Mouse (Mus musculus) T-cell, adult 66 days (primary cell): ENCODE results near the gene Tmub1. TPM values are rescaled to one million over a fixed set of nuclear protein-coding genes. Genes with fewer than 3 reads are reported as not detected.

Source experiments
- total RNA-seq, 2 experiments: library from RNA; stranded (reverse); gene quantifications; 3 replicates in 1 of 2; 4 replicates in 1 of 2; pipeline ENCODE4 v1.2.4; 2023

The Tmub1 gene
- 10 to 100 TPM; 26.0 to 28.0 TPM for total RNA-seq

GRCm38 (mm10) chr5:24447624-24448298 is at the start of gene Tmub1:
Gene Tmub1, minus strand, starts transcription at chr5:24447854.

GRCm38 (mm10) chr5:24452030-24452690 is 4.5 kb upstream of the Tmub1 start, which contains the start of gene Agap3:
Gene Agap3, plus strand, starts transcription at chr5:24452177.

GRCm38 (mm10) chr5:24444746-24445427 is 2.8 kb downstream of the Tmub1 start, which contains the start of gene Fastk:
Gene Fastk, minus strand, starts transcription at chr5:24445287.

GRCm38 (mm10) chr5:24423129-24424003 is 24.3 kb downstream of the Tmub1 start, which contains the start of the genes Cdk5 and Slc4a2:
Gene Cdk5, minus strand, starts transcription at chr5:24423530.
Gene Slc4a2, plus strand, starts transcription at chr5:24423837.

GRCm38 (mm10) chr5:24413042-24413693 is 34.5 kb downstream of the Tmub1 start, which contains the start of gene Asic3:
Gene Asic3, plus strand, starts transcription at chr5:24413392.

Other genes starting within 250 kb of the Tmub1 start
- 1 to 10 TPM; 5.3 to 6.7 TPM for gene Kcnh2, start 96.2 kb downstream of the Tmub1 start, total RNA-seq
- gene Nos3, start 83.0 kb downstream of the Tmub1 start, total RNA-seq = not detected
- under 1 TPM; 0.18 to 0.50 TPM for gene Atg9b, start 55.7 kb downstream of the Tmub1 start, total RNA-seq
- 10 to 100 TPM; 20.7 to 25.5 TPM for gene Abcb8, start 54.2 kb downstream of the Tmub1 start, total RNA-seq
- under 1 TPM in 1 of 2 experiments, not detected in 1; 0.62 TPM for gene Asic3, start 34.5 kb downstream of the Tmub1 start, total RNA-seq
- 10 to 100 TPM; 29.6 to 43.1 TPM for gene Cdk5, start 24.3 kb downstream of the Tmub1 start, total RNA-seq
- 10 to 100 TPM; 53.8 to 84.9 TPM for gene Slc4a2, start 24.0 kb downstream of the Tmub1 start, total RNA-seq
- gene Fastk, start 2.6 kb downstream of the Tmub1 start, total RNA-seq = 100 to 1,000 TPM in 1 of 2 experiments, 10 to 100 TPM in 1; 90.8 to 104 TPM
- gene Agap3, start 4.3 kb upstream of the Tmub1 start, total RNA-seq = 10 to 100 TPM; 82.7 to 91.3 TPM
- gene Gbx1, start 79.3 kb upstream of the Tmub1 start, total RNA-seq = not detected
- gene Asb10, start 93.1 kb upstream of the Tmub1 start, total RNA-seq = not detected
- not detected for gene 4931409K22Rik, start 109.0 kb upstream of the Tmub1 start, total RNA-seq
- 10 to 100 TPM; 46.5 to 47.9 TPM for gene Abcf2, start 129.6 kb upstream of the Tmub1 start, total RNA-seq
- gene Chpf2, start 138.9 kb upstream of the Tmub1 start, total RNA-seq = 10 to 100 TPM; 41.0 to 42.2 TPM
- gene Smarcd3, start 176.6 kb upstream of the Tmub1 start, total RNA-seq = under 1 TPM in 1 of 2 experiments, not detected in 1; 0.32 TPM
- gene Nub1, start 237.7 kb upstream of the Tmub1 start, total RNA-seq = 10 to 100 TPM; 86.5 to 86.7 TPM